Mouse (Mus musculus) G1E (cell line): ENCODE results near the gene Gm9745. TPM values are rescaled to one million over a fixed set of nuclear protein-coding genes. Genes with fewer than 3 reads are reported as not detected.
"Not testable (repeated sequence)": the region's sequence is repeated elsewhere in the genome, so short reads cannot be mapped to it uniquely, and the experiment has no call there.

Experiments
- ATAC-seq: 2 replicates; pipeline ENCODE4 v1.8.0; 2016; ENCODE audit warnings: mild to moderate bottlenecking; ENCODE audit not compliant: insufficient number of reproducible peaks, poor library complexity, low FRiP score, severe bottlenecking; ENCODE audit errors: extremely low read depth
- DNase-seq: peaks from one replicate; pipeline ENCODE4 v3.0.0; 2012; ENCODE audit warnings: low spot score
- H3K27me3 ChIP-seq: 2 replicates; pipeline ENCODE4 v1.6.1; 2012; ENCODE audit warnings: mild to moderate bottlenecking, low read length, inconsistent platforms; ENCODE audit not compliant: insufficient read depth
- H3K36me3 ChIP-seq: replicated peaks from 2 replicates; pipeline ENCODE3; 2012; ENCODE audit warnings: mild to moderate bottlenecking, inconsistent platforms
- H3K4me1 ChIP-seq: 2 replicates; pipeline ENCODE4 v1.6.1; 2012; ENCODE audit warnings: low read depth, low read length, inconsistent platforms, mixed read lengths; ENCODE audit not compliant: insufficient read depth
- H3K4me3 ChIP-seq: 2 replicates; pipeline ENCODE4 v1.5.1; 2012; ENCODE audit warnings: low read depth, mild to moderate bottlenecking, inconsistent platforms, low read length, moderate library complexity, mixed read lengths
- H3K9me3 ChIP-seq: replicated peaks from 2 replicates; pipeline ENCODE4 v1.6.1; 2012; ENCODE audit warnings: inconsistent platforms
- CTCF ChIP-seq: IDR thresholded peaks from 2 replicates; pipeline ENCODE4 v1.5.1; 2012; ENCODE audit warnings: low read depth, low read length, inconsistent platforms, mixed read lengths
- GATA1 ChIP-seq: IDR thresholded peaks from 2 replicates; pipeline ENCODE4 v1.6.1; 2012; ENCODE audit warnings: borderline replicate concordance, low read length, inconsistent platforms, mixed read lengths
- GATA2 ChIP-seq: IDR thresholded peaks from 2 replicates; pipeline ENCODE4 v1.6.1; 2012; ENCODE audit warnings: low read depth, low read length, inconsistent platforms, borderline replicate concordance
- POLR2AphosphoS5 ChIP-seq: IDR thresholded peaks from 2 replicates; pipeline ENCODE4 v1.6.1; 2012; ENCODE audit warnings: low read depth, low read length, inconsistent platforms; ENCODE audit not compliant: insufficient replicate concordance
- TAL1 ChIP-seq: conservative IDR thresholded peaks from 2 replicates; pipeline ENCODE4 v1.6.1; 2012; ENCODE audit warnings: low read depth, low read length, inconsistent platforms, mixed read lengths
- polyA plus RNA-seq: library from polyadenylated mRNA; stranded (reverse); fragments of >175 nt; gene quantifications from 2 replicates; pipeline ENCODE4 v1.2.3, GENCODE M21; 2012
- total RNA-seq, 2 experiments: library from RNA; stranded (forward) in 1 of 2; stranded (reverse) in 1 of 2; fragments of 200-1000 nt in 1 of 2; fragments of >200 nt in 1 of 2; fragmentation: Nextera tagmentation in 1 of 2; gene quantifications; 2 replicates each; pipeline ENCODE4 v1.2.3; 2014 to 2017

Gene Gm9745
- 1.5 and 2.6 TPM in 2 replicates for total RNA-seq (2014; fragmentation: Nextera tagmentation)
- not detected in 2 replicates for total RNA-seq (2017)
- not detected in 2 replicates for polyA plus RNA-seq

DNA sequence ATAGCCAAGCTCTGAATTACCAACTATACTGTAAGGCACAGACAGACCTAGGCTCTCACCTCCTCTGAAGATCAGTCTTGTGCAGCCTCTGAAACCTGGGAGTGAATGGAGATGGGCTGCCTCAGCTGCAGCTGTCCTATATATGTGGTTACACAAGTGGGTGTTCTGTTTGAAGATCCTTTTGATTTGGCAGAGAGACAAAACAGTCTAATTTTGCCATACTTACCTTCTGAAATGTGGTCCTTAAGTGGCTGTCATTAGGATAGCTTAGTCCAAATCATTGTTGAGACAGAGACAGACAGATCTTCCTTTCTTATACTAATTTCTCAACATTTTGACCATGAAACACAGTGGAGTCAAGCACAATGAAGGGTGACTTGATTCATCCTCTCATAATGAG is at the start of gene Gm9745:
TSS of gene Gm9745 (minus strand) at position 101 of the 400 bp plus-strand sequence.
- H3K9me3 ChIP-seq, H3K36me3 ChIP-seq, H3K27me3 ChIP-seq, DNase-seq, ATAC-seq, H3K4me1 ChIP-seq, H3K4me3 ChIP-seq: not testable (repeated sequence)

DNA sequence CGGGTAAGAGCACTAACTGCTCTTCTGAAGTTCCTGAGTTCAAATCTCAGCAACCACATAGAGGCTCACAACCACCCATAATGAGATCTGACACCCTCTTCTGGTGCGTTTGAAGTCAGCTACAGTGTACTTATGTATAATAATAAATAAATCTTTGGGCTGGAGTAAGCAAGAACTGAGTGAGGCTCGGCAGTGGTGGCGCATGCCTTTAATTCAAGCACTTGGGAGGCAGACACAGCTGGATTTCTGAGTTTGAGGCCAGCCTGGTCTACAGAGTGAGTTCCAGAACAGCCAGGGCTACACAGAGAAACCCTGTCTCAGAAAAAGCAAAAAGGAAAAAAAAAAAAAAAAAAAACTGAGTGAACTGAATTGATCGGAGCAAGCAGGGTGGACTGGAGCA is 49.2 kb upstream of the Gm9745 start:
- peaks cover 42% of the 10 kb centered on the region for H3K4me1 ChIP-seq
- H3K4me3 ChIP-seq, ATAC-seq, H3K9me3 ChIP-seq, DNase-seq, H3K27me3 ChIP-seq: not testable (repeated sequence)
- peaks cover 12% of the 10 kb centered on the region for H3K36me3 ChIP-seq

DNA sequence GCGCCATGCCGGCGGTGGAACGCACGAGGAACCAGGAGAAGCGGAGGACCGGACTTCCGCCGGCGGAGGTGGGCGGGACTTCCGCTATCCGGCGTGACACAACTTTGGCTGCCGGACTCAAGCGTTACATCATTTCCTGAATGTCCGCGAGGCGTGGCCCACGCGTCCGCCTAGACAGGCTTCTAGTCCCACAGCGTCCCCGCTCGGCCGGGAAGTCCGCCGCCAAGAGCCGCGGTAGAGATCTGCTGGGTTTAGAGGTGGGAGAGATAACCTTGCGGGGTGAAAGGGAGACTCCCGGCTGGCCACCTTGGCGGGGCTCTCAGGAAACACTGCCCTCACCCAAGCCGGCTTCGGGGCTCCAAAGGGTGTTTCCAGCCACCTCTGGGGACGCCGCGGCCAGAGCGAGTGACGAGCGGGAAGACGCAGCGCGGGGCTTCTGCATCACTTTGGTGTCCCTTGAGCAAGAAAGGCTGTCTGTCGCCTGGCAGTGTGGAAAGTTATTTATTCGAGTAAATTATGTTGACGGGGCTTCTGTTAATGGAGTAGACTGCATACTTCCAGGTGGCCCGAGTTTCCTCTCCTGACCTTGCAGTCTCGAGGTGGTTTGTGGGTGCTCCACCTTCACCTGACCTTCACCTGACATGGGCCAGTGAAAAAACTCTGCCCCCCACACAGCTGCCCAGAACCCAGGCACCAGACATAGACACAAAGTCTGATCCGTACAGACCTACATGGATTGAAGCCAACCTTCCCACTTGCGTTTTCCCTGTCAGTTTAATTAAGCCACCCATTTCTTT is 48.2 kb upstream of the Gm9745 start, which contains the start of gene Gtpbp4:
TSS of gene Gtpbp4 (minus strand) at position 94 of the 797 bp plus-strand sequence.
- Histone ChIP-seq H3K4me1 (peaks cover 43% of the 10 kb centered on the region), H3K4me3 (peak within 1 kb of the TSS; percentile 96), H3K9me3 (no peaks in the 10 kb centered on the region), H3K36me3 (peaks cover 22% of the 10 kb centered on the region), H3K27me3 (no peaks in the 10 kb centered on the region)
- peak; percentile 80 for DNase-seq
- ATAC-seq: peak; percentile 96
- no peak for TF ChIP-seq TAL1
- TF ChIP-seq GATA2: no peak
- TF ChIP-seq GATA1: no peak
- no peak for TF ChIP-seq POLR2AphosphoS5
- no peak for TF ChIP-seq CTCF

DNA sequence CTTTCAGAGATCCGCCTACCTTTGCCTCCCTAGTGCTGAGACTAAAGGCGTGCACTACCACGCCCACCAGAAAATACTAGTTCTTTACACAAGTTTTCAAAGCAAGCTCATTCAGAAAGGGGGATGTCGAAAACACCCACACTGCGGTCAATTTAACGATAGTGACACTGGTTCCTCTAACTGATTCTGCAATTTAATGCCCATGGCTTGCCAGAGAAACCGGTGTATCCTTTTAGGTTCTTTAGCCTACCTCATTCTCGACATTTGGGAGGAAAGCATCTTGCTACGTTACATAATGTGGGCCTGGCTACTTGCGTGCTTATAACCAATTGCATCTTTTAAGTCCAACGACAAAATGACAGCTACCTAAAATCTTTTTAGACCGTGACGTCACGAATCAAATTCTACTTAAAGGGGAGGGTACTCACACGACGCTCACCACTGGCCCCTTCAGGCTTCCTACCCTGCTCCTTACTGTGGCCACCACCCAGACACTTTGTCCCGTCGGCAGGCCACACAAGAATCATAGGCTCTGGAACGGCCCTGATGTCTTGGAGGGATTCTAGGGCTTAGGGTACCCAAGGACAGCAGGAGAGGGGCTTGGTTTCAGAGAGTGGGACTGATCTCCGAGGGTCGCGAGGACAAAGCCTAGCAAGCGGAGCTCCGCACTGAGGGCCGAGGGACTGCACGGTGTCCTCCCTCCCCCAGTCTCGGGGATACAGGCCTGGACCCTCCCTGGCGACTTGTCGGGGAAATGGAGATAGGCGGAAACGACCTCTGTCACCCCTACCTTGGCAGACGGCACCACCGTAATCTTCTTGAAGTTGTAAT is 47.3 kb upstream of the Gm9745 start:
- TF ChIP-seq GATA1 (no peak), POLR2AphosphoS5 (no peak), TAL1 (no peak), GATA2 (no peak), CTCF (no peak)
- peak overlapping the region; percentile 96 for H3K4me3 ChIP-seq
- H3K36me3 ChIP-seq: peaks cover 30% of the 10 kb centered on the region
- peaks cover 49% of the 10 kb centered on the region for H3K4me1 ChIP-seq
- H3K9me3 ChIP-seq: no peaks in the 10 kb centered on the region
- ATAC-seq: no peak
- H3K27me3 ChIP-seq: no peaks in the 10 kb centered on the region
- DNase-seq: peak; percentile 12

DNA sequence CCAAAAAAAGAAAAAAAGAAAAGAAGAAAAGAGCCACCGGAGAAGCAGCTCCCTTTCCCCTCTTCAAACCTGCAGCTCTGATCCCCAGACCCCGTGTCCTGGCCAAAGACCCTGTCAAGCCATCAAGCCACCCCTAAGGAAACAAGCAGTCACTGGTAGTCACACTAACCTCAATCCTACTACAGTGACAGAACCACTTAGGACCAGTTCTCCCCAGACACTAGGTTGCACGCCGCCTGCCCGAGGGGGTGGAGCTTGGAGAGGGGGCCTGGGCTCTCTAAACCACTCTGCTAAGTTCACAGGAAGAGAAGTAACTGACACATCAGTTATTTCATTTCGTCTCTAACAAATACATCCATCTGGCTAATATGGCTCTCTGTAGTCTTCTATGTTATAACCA is 44.2 kb upstream of the Gm9745 start:
- Histone ChIP-seq H3K9me3 (no peaks in the 10 kb centered on the region), H3K36me3 (peaks cover 62% of the 10 kb centered on the region), H3K4me3 (no peak overlapping the region; the same call in 1 of the 2 replicates), H3K27me3 (no peaks in the 10 kb centered on the region), H3K4me1 (peaks cover 57% of the 10 kb centered on the region)
- ATAC-seq (no peak), DNase-seq (peak; percentile 14)
- TF ChIP-seq TAL1 (no peak), CTCF (no peak), GATA2 (no peak), GATA1 (no peak), POLR2AphosphoS5 (no peak)

DNA sequence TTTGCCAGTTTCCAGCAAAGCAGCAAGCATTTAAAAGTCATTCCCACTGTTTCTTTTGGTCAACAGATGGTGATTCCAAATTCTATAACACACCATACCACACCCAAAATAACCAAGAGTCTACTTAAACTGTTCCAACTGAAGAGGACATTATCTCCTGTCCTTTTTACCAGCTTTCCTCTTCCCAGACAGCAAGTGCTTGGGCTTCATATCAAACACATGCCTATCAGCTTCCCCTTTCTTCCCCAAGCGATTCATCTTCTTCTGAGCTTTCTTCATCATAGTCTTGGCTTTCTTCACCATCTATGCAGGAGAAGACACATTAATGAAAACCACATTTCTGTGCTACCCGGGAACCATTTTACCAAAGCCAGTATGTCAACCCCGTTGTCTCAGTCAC is 24.9 kb upstream of the Gm9745 start:
- Histone ChIP-seq H3K4me3 (no peak overlapping the region), H3K27me3 (no peaks in the 10 kb centered on the region), H3K9me3 (no peaks in the 10 kb centered on the region), H3K36me3 (peaks cover 92% of the 10 kb centered on the region), H3K4me1 (peaks cover 70% of the 10 kb centered on the region)
- TF ChIP-seq POLR2AphosphoS5 (no peak), CTCF (no peak), TAL1 (no peak), GATA1 (no peak), GATA2 (no peak)
- ATAC-seq (no peak), DNase-seq (no peak)
